Mouse (Mus musculus) heart, embryonic 16.5 days (tissue): ENCODE measurements around the gene Myom3. TPM values are rescaled to one million over a fixed set of nuclear protein-coding genes. Genes with fewer than 3 reads are reported as not detected.
"Not testable (repeated sequence)": the region's sequence is repeated elsewhere in the genome, so short reads cannot be mapped to it uniquely, and the experiment has no call there.

Experiments
- ATAC-seq: fragments of 200-750 bp; cut with Nextera tagmentation; replicated peaks from 2 replicates; pipeline ENCODE4 v1.8.0; 2017; ENCODE audit warnings: moderate number of reproducible peaks; ENCODE audit not compliant: insufficient read depth, low FRiP score; ENCODE audit errors: extremely low read depth
- H3K27ac ChIP-seq: fragments of 300-500 bp; sonication (generic); 2 replicates; pipeline ENCODE4 v1.5.1; 2014; ENCODE audit warnings: mild to moderate bottlenecking, low read length, control low read depth, moderate library complexity
- H3K27me3 ChIP-seq: fragments of 300-500 bp; sonication (generic); 2 replicates; pipeline ENCODE4 v1.6.1; 2014; ENCODE audit warnings: low read length, mixed read lengths; ENCODE audit not compliant: control insufficient read depth, insufficient read depth
- H3K36me3 ChIP-seq: fragments of 300-500 bp; sonication (generic); 2 replicates; pipeline ENCODE4 v1.6.1; 2014; ENCODE audit not compliant: control insufficient read depth, insufficient read depth
- H3K4me1 ChIP-seq: fragments of 300-500 bp; sonication (generic); 2 replicates; pipeline ENCODE4 v1.6.1; 2014; ENCODE audit warnings: low read length, mixed read lengths; ENCODE audit not compliant: control insufficient read depth, insufficient read depth
- H3K4me2 ChIP-seq: fragments of 300-500 bp; sonication (generic); 2 replicates; pipeline ENCODE4 v1.6.1; 2014; ENCODE audit warnings: low read depth, mild to moderate bottlenecking, control low read depth, low read length
- H3K4me3 ChIP-seq: fragments of 300-500 bp; sonication (generic); 2 replicates; pipeline ENCODE4 v1.5.1; 2014; ENCODE audit warnings: mild to moderate bottlenecking, control low read depth, low read length
- H3K9ac ChIP-seq: fragments of 300-500 bp; sonication (generic); 2 replicates; pipeline ENCODE4 v1.6.1; 2014; ENCODE audit warnings: low read length, control low read depth
- H3K9me3 ChIP-seq: fragments of 300-500 bp; sonication (generic); replicated peaks from 2 replicates; pipeline ENCODE4 v1.6.1; 2016; ENCODE audit warnings: low read length; ENCODE audit not compliant: control insufficient read depth
- WGBS: fragments of 180-500 bp; shearing (Covaris S2); extraction: QIAGEN DNeasy Blood & Tissue Kit; methylation state at CpG from one replicate; pipeline ENCODE4 v1.1.7; 2014; 5-methylcytosine and 5-hydroxymethylcytosine counted together
- polyA plus RNA-seq: library from polyadenylated mRNA; unstranded; fragments of >200 nt; fragmentation: Nextera tagmentation; extraction: Ambion mirVana; gene quantifications from 2 replicates; pipeline ENCODE4 v1.2.1, GENCODE M21; 2015

Myom3 gene
- polyA plus RNA-seq, result 0.50 and 0.58 TPM in 2 replicates

GRCm38 (mm10) chr4:135759356-135759976, at the start of gene Myom3:
TSS of gene Myom3 (plus strand) at chr4:135759715.
- 30% methylated on average over 10 of the region's 10 CpGs for WGBS
- ATAC-seq, result no peak
- H3K4me3 ChIP-seq, result no peak within 1 kb of the TSS
- H3K4me1 ChIP-seq, result peaks cover 6% of the 10 kb centered on the region
- H3K9me3 ChIP-seq, result peaks cover 5% of the 10 kb centered on the region
- no peak within 1 kb of the TSS; the same call in 1 of the 2 replicates for H3K9ac ChIP-seq
- no peaks in the 10 kb centered on the region for H3K27me3 ChIP-seq
- H3K36me3 ChIP-seq, result no peaks in the 10 kb centered on the region
- no peak within 1 kb of the TSS for H3K4me2 ChIP-seq
- H3K27ac ChIP-seq, result no peak within 1 kb of the TSS

GRCm38 (mm10) chr4:135710392-135710791, 49.1 kb upstream of the Myom3 start:
- Histone ChIP-seq H3K4me2 (no peak overlapping the region), H3K27me3 (no peaks in the 10 kb centered on the region), H3K9me3 (0 out of 2 replicates have a peak, but pooled peaks cover 2% of the 10 kb centered on the region), H3K9ac (no peak overlapping the region), H3K36me3 (no peaks in the 10 kb centered on the region), H3K27ac (no peak overlapping the region), H3K4me3 (no peak overlapping the region), H3K4me1 (no peaks in the 10 kb centered on the region)
- 52% methylated on average over 3 of the region's 3 CpGs for WGBS
- no peak for ATAC-seq

- H3K36me3 ChIP-seq, result no peaks in the 10 kb centered on the region
- H3K9ac ChIP-seq, result no peak overlapping the region
- H3K4me1 ChIP-seq, result no peaks in the 10 kb centered on the region
- H3K4me3 ChIP-seq, result no peak overlapping the region
- no peak overlapping the region for H3K27ac ChIP-seq
- ATAC-seq, result no peak
- WGBS, result 69% methylated on average over 8 of the region's 8 CpGs
- H3K27me3 ChIP-seq, result no peaks in the 10 kb centered on the region
- no peak overlapping the region for H3K4me2 ChIP-seq
- 0 out of 2 replicates have a peak, but pooled peaks cover 2% of the 10 kb centered on the region for H3K9me3 ChIP-seq
Measured at GRCm38 (mm10) chr4:135714776-135715175, 44.7 kb upstream of the Myom3 start.

- not testable (repeated sequence) for H3K36me3 ChIP-seq, H3K27ac ChIP-seq, H3K9ac ChIP-seq, H3K4me3 ChIP-seq, H3K4me1 ChIP-seq, H3K9me3 ChIP-seq, ATAC-seq, H3K27me3 ChIP-seq, H3K4me2 ChIP-seq
- 88% methylated on average over 11 of the region's 11 CpGs for WGBS
Measured at GRCm38 (mm10) chr4:135716438-135716837, 43.1 kb upstream of the Myom3 start.

- H3K36me3 ChIP-seq, result no peaks in the 10 kb centered on the region
- ATAC-seq, result no peak
- WGBS, result 67% methylated on average over 17 of the region's 17 CpGs
Measured at GRCm38 (mm10) chr4:135722540-135723290, 36.8 kb upstream of the Myom3 start.

GRCm38 (mm10) chr4:135726416-135726815, 33.1 kb upstream of the Myom3 start:
- peaks cover 11% of the 10 kb centered on the region for H3K4me1 ChIP-seq
- no peak for ATAC-seq
- H3K9me3 ChIP-seq, result peaks cover 8% of the 10 kb centered on the region
- H3K27me3 ChIP-seq, result peaks cover 3% of the 10 kb centered on the region; the same call in 1 of the 2 replicates
- no peak overlapping the region for H3K4me2 ChIP-seq
- WGBS, result 58% methylated on average over 11 of the region's 11 CpGs
- no peak overlapping the region for H3K4me3 ChIP-seq
- H3K9ac ChIP-seq, result no peak overlapping the region
- H3K36me3 ChIP-seq, result no peaks in the 10 kb centered on the region
- H3K27ac ChIP-seq, result no peak overlapping the region

More at GRCm38 (mm10) chr4:135722540-135723290, 36.8 kb upstream of the Myom3 start:
- H3K4me2 ChIP-seq, result no peak overlapping the region
- peaks cover 4% of the 10 kb centered on the region for H3K4me1 ChIP-seq
- peaks cover 8% of the 10 kb centered on the region for H3K9me3 ChIP-seq
- no peak overlapping the region for H3K9ac ChIP-seq
- H3K27ac ChIP-seq, result no peak overlapping the region
- no peaks in the 10 kb centered on the region for H3K27me3 ChIP-seq
- H3K4me3 ChIP-seq, result no peak overlapping the region

GRCm38 (mm10) chr4:135727817-135728216, 31.7 kb upstream of the Myom3 start, which contains the start of gene Il22ra1:
TSS of gene Il22ra1 (plus strand) at chr4:135728172.
- 16% methylated on average over 14 of the region's 14 CpGs for WGBS
- Histone ChIP-seq H3K36me3 (no peaks in the 10 kb centered on the region), H3K4me3 (peak within 1 kb of the TSS; percentile 38), H3K9me3 (peaks cover 4% of the 10 kb centered on the region), H3K9ac (peak within 1 kb of the TSS; percentile 67), H3K27ac (no peak within 1 kb of the TSS), H3K4me1 (peaks cover 11% of the 10 kb centered on the region), H3K27me3 (peaks cover 3% of the 10 kb centered on the region; the same call in 1 of the 2 replicates), H3K4me2 (peak within 1 kb of the TSS; percentile 51)
- ATAC-seq, result peak; percentile 32; the same call in 1 of the 2 replicates

- ATAC-seq, result no peak
- Histone ChIP-seq H3K9me3 (peaks cover 4% of the 10 kb centered on the region), H3K27ac (no peak overlapping the region), H3K4me2 (no peak overlapping the region), H3K4me3 (no peak overlapping the region), H3K9ac (no peak overlapping the region), H3K36me3 (no peaks in the 10 kb centered on the region), H3K4me1 (peaks cover 11% of the 10 kb centered on the region), H3K27me3 (peaks cover 3% of the 10 kb centered on the region; the same call in 1 of the 2 replicates)
- WGBS, result 85% methylated on average over 9 of the region's 9 CpGs
Measured at GRCm38 (mm10) chr4:135730204-135730603, 29.3 kb upstream of the Myom3 start.

- Histone ChIP-seq H3K36me3 (no peaks in the 10 kb centered on the region), H3K27ac (no peak overlapping the region), H3K27me3 (peaks cover 3% of the 10 kb centered on the region; the same call in 1 of the 2 replicates), H3K4me1 (peaks cover 11% of the 10 kb centered on the region), H3K9me3 (peaks cover 4% of the 10 kb centered on the region), H3K4me3 (no peak overlapping the region), H3K9ac (no peak overlapping the region), H3K4me2 (no peak overlapping the region)
- no peak for ATAC-seq
- WGBS, result 34% methylated on average over 8 of the region's 8 CpGs
Measured at GRCm38 (mm10) chr4:135730951-135731350, 28.6 kb upstream of the Myom3 start.
